Mouse (Mus musculus) liver, embryonic 11.5 days (tissue): ENCODE data around the gene Zdhhc5. TPM values are rescaled to one million over a fixed set of nuclear protein-coding genes. Genes with fewer than 3 reads are reported as not detected.

Experiments used
- ATAC-seq: fragments of 200-750 bp; cut with Nextera tagmentation; replicated peaks from 2 replicates; pipeline ENCODE4 v1.8.0; 2017; ENCODE audit warnings: moderate number of reproducible peaks, mild to moderate bottlenecking, moderate TSS enrichment, moderate library complexity; ENCODE audit not compliant: low FRiP score
- DNase-seq: peaks from one replicate; pipeline ENCODE4 v3.0.0-alpha.2; 2017; ENCODE audit warnings: low spot score
- H3K27ac ChIP-seq: fragments of 300-500 bp; sonication (generic); 2 replicates; pipeline ENCODE4 v1.5.1; 2014; ENCODE audit warnings: mild to moderate bottlenecking, low read depth, low read length, control low read depth
- H3K27me3 ChIP-seq: fragments of 300-500 bp; sonication (generic); replicated peaks from 2 replicates; pipeline ENCODE4 v1.6.1; 2014; ENCODE audit warnings: low read length, mixed read lengths; ENCODE audit not compliant: control insufficient read depth, insufficient read depth
- H3K36me3 ChIP-seq: fragments of 300-500 bp; sonication (generic); 2 replicates; pipeline ENCODE4 v1.6.1; 2014; ENCODE audit warnings: mild to moderate bottlenecking, low read length, moderate library complexity, mixed read lengths; ENCODE audit not compliant: control insufficient read depth, insufficient read depth
- H3K4me1 ChIP-seq: fragments of 300-500 bp; sonication (generic); replicated peaks from 2 replicates; pipeline ENCODE4 v1.6.1; 2014; ENCODE audit warnings: low read length, mixed read lengths; ENCODE audit not compliant: control insufficient read depth, insufficient read depth
- H3K4me2 ChIP-seq: fragments of 300-500 bp; sonication (generic); 2 replicates; pipeline ENCODE4 v1.6.1; 2014; ENCODE audit warnings: mild to moderate bottlenecking, control low read depth, moderate library complexity
- H3K4me3 ChIP-seq: fragments of 300-500 bp; sonication (generic); 2 replicates; pipeline ENCODE4 v1.5.1; 2014; ENCODE audit warnings: low read depth, low read length, control low read depth
- H3K9ac ChIP-seq: fragments of 300-500 bp; sonication (generic); 2 replicates; pipeline ENCODE4 v1.6.1; 2014; ENCODE audit warnings: low read depth, low read length, control low read depth
- H3K9me3 ChIP-seq: fragments of 300-500 bp; sonication (generic); 2 replicates; pipeline ENCODE4 v1.6.1; 2016; ENCODE audit warnings: low read length, inconsistent platforms, mixed read lengths; ENCODE audit not compliant: control insufficient read depth
- WGBS: fragments of 180-500 bp; shearing (Covaris S2); extraction: QIAGEN DNeasy Blood & Tissue Kit; methylation state at CpG from one replicate; pipeline ENCODE4 v1.1.7; 2014; 5-methylcytosine and 5-hydroxymethylcytosine counted together
- polyA plus RNA-seq: library from polyadenylated mRNA; unstranded; fragments of >200 nt; fragmentation: Nextera tagmentation; extraction: Ambion mirVana; gene quantifications from 2 replicates; pipeline ENCODE4 v1.2.1, GENCODE M21; 2014

Zdhhc5 gene
- polyA plus RNA-seq, 1 experiment from 2014 or later, result 26.5 TPM

GRCm38 (mm10) chr2:84716423-84717355 lies 1.7 kb upstream of the Zdhhc5 start:
- Histone ChIP-seq H3K9me3 (no peaks in the 10 kb centered on the region), H3K27me3 (no peaks in the 10 kb centered on the region), H3K9ac (peak overlapping the region; percentile 77), H3K4me2 (peak overlapping the region; percentile 95), H3K36me3 (no peaks in the 10 kb centered on the region), H3K27ac (peak overlapping the region; percentile 99), H3K4me3 (peak overlapping the region; percentile 98), H3K4me1 (peaks cover 21% of the 10 kb centered on the region)
- no peak for DNase-seq
- 23% methylated on average over 9 of the region's 9 CpGs for WGBS
- ATAC-seq, result no peak

GRCm38 (mm10) chr2:84715562-84716361 lies 782 bp upstream of the Zdhhc5 start:
- ATAC-seq (peak; percentile 91), DNase-seq (peak; percentile 78)
- WGBS, result under 1% methylated on average over 33 of the region's 33 CpGs
- peak overlapping the region; percentile 95 for H3K4me2 ChIP-seq
- no peaks in the 10 kb centered on the region for H3K27me3 ChIP-seq
- peak overlapping the region; percentile 98 for H3K4me3 ChIP-seq
- peak overlapping the region; percentile 99 for H3K27ac ChIP-seq
- peaks cover 14% of the 10 kb centered on the region for H3K4me1 ChIP-seq
- H3K36me3 ChIP-seq, result peaks cover 2% of the 10 kb centered on the region; the same call in 1 of the 2 replicates
- H3K9me3 ChIP-seq, result no peaks in the 10 kb centered on the region
- peak overlapping the region; percentile 77 for H3K9ac ChIP-seq

DNA sequence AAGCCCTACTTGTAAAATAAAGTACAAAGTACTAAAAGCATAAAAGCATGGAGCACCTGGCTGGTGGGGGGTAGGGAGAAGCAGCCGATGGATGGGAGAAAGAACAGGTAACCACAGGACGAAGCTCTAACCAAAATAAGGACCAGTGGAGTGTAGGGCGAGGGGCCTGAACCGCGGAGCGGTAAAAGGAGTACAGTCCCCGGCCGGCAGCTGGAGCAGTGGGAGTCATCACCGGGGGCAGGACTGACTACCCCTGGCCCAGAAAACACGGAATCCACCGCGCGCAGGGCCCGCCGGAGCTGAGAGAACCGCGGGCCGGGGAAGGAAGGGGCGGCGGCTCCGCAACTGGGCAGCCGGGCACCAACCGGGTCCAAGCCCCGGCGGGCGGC lies 564 bp downstream of the Zdhhc5 start:
- Histone ChIP-seq H3K9me3 (no peaks in the 10 kb centered on the region), H3K4me1 (peaks cover 14% of the 10 kb centered on the region), H3K27me3 (no peaks in the 10 kb centered on the region), H3K36me3 (peaks cover 10% of the 10 kb centered on the region; the same call in 1 of the 2 replicates), H3K4me3 (peak overlapping the region; percentile 98), H3K27ac (peak overlapping the region; percentile 99), H3K4me2 (peak overlapping the region; percentile 69), H3K9ac (peak overlapping the region; percentile 93)
- under 1% methylated on average over 26 of the region's 26 CpGs for WGBS
- DNase-seq (no peak), ATAC-seq (no peak; the same call in 1 of the 2 replicates)

GRCm38 (mm10) chr2:84711898-84712297 lies 3.1 kb downstream of the Zdhhc5 start:
- 89% methylated on average over 2 of the region's 2 CpGs for WGBS
- Histone ChIP-seq H3K9ac (no peak overlapping the region), H3K4me2 (no peak overlapping the region), H3K4me3 (no peak overlapping the region), H3K4me1 (peaks cover 11% of the 10 kb centered on the region), H3K36me3 (peaks cover 15% of the 10 kb centered on the region; the same call in 1 of the 2 replicates), H3K9me3 (no peaks in the 10 kb centered on the region), H3K27ac (no peak overlapping the region), H3K27me3 (no peaks in the 10 kb centered on the region)
- no peak for ATAC-seq
- DNase-seq, result no peak

GRCm38 (mm10) chr2:84707523-84707922 lies 7.5 kb downstream of the Zdhhc5 start:
- Histone ChIP-seq H3K9me3 (no peaks in the 10 kb centered on the region), H3K4me2 (no peak overlapping the region), H3K4me1 (peaks cover 9% of the 10 kb centered on the region), H3K27ac (no peak overlapping the region), H3K27me3 (no peaks in the 10 kb centered on the region), H3K36me3 (peaks cover 18% of the 10 kb centered on the region; the same call in 1 of the 2 replicates), H3K4me3 (no peak overlapping the region), H3K9ac (no peak overlapping the region)
- WGBS, result 71% methylated on average over 1 of the region's 1 CpGs
- DNase-seq (no peak), ATAC-seq (no peak)

DNA sequence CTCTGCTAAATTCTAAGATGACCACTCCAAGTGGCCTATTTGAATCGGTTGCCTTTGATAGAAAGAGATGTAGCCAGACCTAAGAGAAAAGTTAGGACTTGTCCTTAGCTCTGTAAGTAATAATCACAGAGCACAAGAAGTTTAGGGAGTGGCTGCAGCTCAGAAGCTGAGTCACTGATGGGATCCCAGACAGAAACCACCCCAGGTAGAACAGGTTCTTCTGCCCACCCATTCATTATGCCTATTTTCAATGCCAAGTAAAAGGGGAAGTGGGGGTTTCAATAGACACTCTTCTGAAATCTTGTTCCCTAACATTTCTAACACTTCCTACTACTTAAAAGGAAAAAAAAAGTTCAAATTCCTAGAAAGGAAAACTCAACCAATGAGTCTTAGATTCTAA lies 9.7 kb downstream of the Zdhhc5 start:
- 72% methylated on average over 1 of the region's 1 CpGs for WGBS
- Histone ChIP-seq H3K27me3 (no peaks in the 10 kb centered on the region), H3K4me3 (no peak overlapping the region), H3K36me3 (peaks cover 13% of the 10 kb centered on the region; the same call in 1 of the 2 replicates), H3K9me3 (no peaks in the 10 kb centered on the region), H3K9ac (no peak overlapping the region), H3K27ac (no peak overlapping the region), H3K4me1 (peaks cover 9% of the 10 kb centered on the region), H3K4me2 (no peak overlapping the region)
- no peak for DNase-seq
- ATAC-seq, result no peak

- Histone ChIP-seq H3K36me3 (peaks cover 8% of the 10 kb centered on the region; the same call in 1 of the 2 replicates), H3K4me1 (peaks cover 9% of the 10 kb centered on the region), H3K9me3 (no peaks in the 10 kb centered on the region), H3K27ac (no peak overlapping the region), H3K27me3 (no peaks in the 10 kb centered on the region), H3K4me3 (no peak overlapping the region), H3K4me2 (no peak overlapping the region), H3K9ac (no peak overlapping the region)
- DNase-seq (no peak), ATAC-seq (no peak)
- WGBS, result 69% methylated on average over 5 of the region's 5 CpGs
Observed at GRCm38 (mm10) chr2:84704329-84704728, 10.7 kb downstream of the Zdhhc5 start.

DNA sequence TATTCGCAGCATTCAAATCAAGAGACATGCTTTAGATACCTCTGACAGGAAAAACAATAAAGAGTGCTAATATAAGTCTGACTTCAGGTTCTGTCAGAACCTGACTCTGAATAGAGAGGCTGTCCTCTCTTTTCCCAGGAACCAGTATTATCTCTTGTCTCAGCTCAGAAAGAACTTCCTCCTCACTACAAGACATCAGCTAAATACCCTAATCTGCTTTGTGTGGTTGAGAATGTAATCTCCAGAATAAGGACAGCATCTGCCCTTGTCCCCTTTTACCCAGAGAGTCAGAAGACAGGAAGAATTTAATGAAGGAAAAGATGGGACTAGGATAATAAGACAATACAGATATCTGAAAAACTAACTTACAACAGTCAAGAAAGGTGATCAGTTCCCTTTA lies 11.5 kb downstream of the Zdhhc5 start:
- peaks cover 9% of the 10 kb centered on the region for H3K4me1 ChIP-seq
- 77% methylated on average over 1 of the region's 1 CpGs for WGBS
- no peak overlapping the region for H3K4me2 ChIP-seq
- H3K27ac ChIP-seq, result no peak overlapping the region
- no peak for DNase-seq
- H3K36me3 ChIP-seq, result peaks cover 6% of the 10 kb centered on the region; the same call in 1 of the 2 replicates
- H3K9me3 ChIP-seq, result no peaks in the 10 kb centered on the region
- no peak overlapping the region for H3K4me3 ChIP-seq
- no peaks in the 10 kb centered on the region for H3K27me3 ChIP-seq
- ATAC-seq, result no peak; the same call in 1 of the 2 replicates
- H3K9ac ChIP-seq, result no peak overlapping the region
